Mouse (Mus musculus) MEL (cell line): ENCODE measurements at regions not wholly inside any gene's neighbourhood (a gene's known extent, or its start where the extent isn't known, plus 50 kb on each side); places are given as distances from the start of the nearest gene placed in this dataset.
A peak's percentile ranks its signal among the peaks of the same experiment; 100 is the strongest.

Source experiments
- DNase-seq: peaks from one replicate; pipeline ENCODE4 v3.0.0; 2011; ENCODE audit warnings: low read depth, low spot score
- H3K27ac ChIP-seq: 2 replicates; pipeline ENCODE4 v1.5.1; 2012; ENCODE audit warnings: low read depth, mild to moderate bottlenecking, control low read depth, low read length, moderate library complexity; ENCODE audit not compliant: control insufficient read depth
- H3K27me3 ChIP-seq, 2 experiments: fragments of 150-350 bp in 1 of 2; sonication (generic) in 1 of 2; 2 replicates each; pipeline ENCODE4 v1.6.1; 2012; ENCODE audit warnings: low read length in 2 of 2, mild to moderate bottlenecking in 2 of 2, improper control_type of control experiment in 1 of 2, moderate library complexity in 1 of 2; ENCODE audit not compliant: insufficient read depth in 2 of 2, control insufficient read depth in 1 of 2
- H3K36me3 ChIP-seq, 2 experiments: 2 replicates each; pipeline ENCODE4 v1.6.1; 2012 to 2014; ENCODE audit warnings: low read length in 2 of 2, improper control_type of control experiment in 1 of 2, inconsistent platforms in 1 of 2, mild to moderate bottlenecking in 1 of 2; ENCODE audit not compliant: insufficient read depth in 2 of 2, control insufficient read depth in 1 of 2
- H3K4me1 ChIP-seq, 2 experiments: fragments of 150-350 bp in 1 of 2; sonication (generic) in 1 of 2; 2 replicates each; pipeline ENCODE4 v1.6.1; 2012; ENCODE audit warnings: low read length in 2 of 2, improper control_type of control experiment in 1 of 2, mild to moderate bottlenecking in 1 of 2; ENCODE audit not compliant: insufficient read depth in 2 of 2, control insufficient read depth in 1 of 2
- H3K4me3 ChIP-seq, 2 experiments: fragments of 150-350 bp in 1 of 2; sonication (generic) in 1 of 2; 2 replicates each; pipeline ENCODE4 v1.5.1; 2012; ENCODE audit warnings: low read depth in 2 of 2, low read length in 2 of 2, mild to moderate bottlenecking in 2 of 2, moderate library complexity in 2 of 2, control low read depth in 1 of 2, improper control_type of control experiment in 1 of 2; ENCODE audit not compliant: control insufficient read depth in 1 of 2, insufficient read depth in 1 of 2
- H3K79me2 ChIP-seq: 2 replicates; pipeline ENCODE4 v1.6.1; 2012; ENCODE audit warnings: mild to moderate bottlenecking, low read length, moderate library complexity; ENCODE audit not compliant: control insufficient read depth, poor library complexity, insufficient read depth
- H3K9ac ChIP-seq: 2 replicates; pipeline ENCODE4 v1.6.1; 2012; ENCODE audit warnings: low read depth, mild to moderate bottlenecking, control low read depth, low read length, moderate library complexity; ENCODE audit not compliant: control insufficient read depth, poor library complexity, severe bottlenecking
- H3K9me3 ChIP-seq: fragments of 150-350 bp; sonication (generic); replicated peaks from 2 replicates; pipeline ENCODE4 v1.6.1; 2012; ENCODE audit warnings: mild to moderate bottlenecking, low read length, improper control_type of control experiment, moderate library complexity; ENCODE audit not compliant: insufficient read depth
- CTCF ChIP-seq, 3 experiments: IDR thresholded peaks in 2 of 3; conservative IDR thresholded peaks in 1 of 3; 2 replicates each; pipeline ENCODE4 v1.5.1; 2011 to 2012; ENCODE audit warnings: low read length in 3 of 3, low read depth in 2 of 3, mild to moderate bottlenecking in 2 of 3, improper control_type of control experiment in 1 of 3, inconsistent platforms in 1 of 3, mixed read lengths in 1 of 3, moderate library complexity in 1 of 3; ENCODE audit not compliant: control insufficient read depth in 1 of 3, insufficient read depth in 1 of 3, poor library complexity in 1 of 3, severe bottlenecking in 1 of 3
- ETS1 ChIP-seq: IDR thresholded peaks from 2 replicates; pipeline ENCODE4 v1.6.1; 2012; ENCODE audit warnings: low read depth, mild to moderate bottlenecking, inconsistent platforms, low read length, improper control_type of control experiment, moderate library complexity
- GATA1 ChIP-seq: IDR thresholded peaks from 2 replicates; pipeline ENCODE4 v1.6.1; 2011; ENCODE audit warnings: low read depth, low read length, improper control_type of control experiment
- HCFC1 ChIP-seq: IDR thresholded peaks from 2 replicates; pipeline ENCODE4 v1.6.1; 2012; ENCODE audit warnings: low read depth, mild to moderate bottlenecking, inconsistent platforms, low read length, improper control_type of control experiment, moderate library complexity
- JUND ChIP-seq: IDR thresholded peaks from 2 replicates; pipeline ENCODE4 v1.6.1; 2011; ENCODE audit warnings: low read depth, mild to moderate bottlenecking, improper control_type of control experiment, low read length
- KAT2A ChIP-seq: conservative IDR thresholded peaks from 2 replicates; pipeline ENCODE4 v1.6.1; 2012; ENCODE audit warnings: low read depth, low read length, improper control_type of control experiment, inconsistent platforms
- MAFK ChIP-seq: IDR thresholded peaks from 2 replicates; pipeline ENCODE4 v1.6.1; 2011; ENCODE audit warnings: low read depth, mild to moderate bottlenecking, low read length, improper control_type of control experiment, borderline replicate concordance
- MXI1 ChIP-seq: IDR thresholded peaks from 2 replicates; pipeline ENCODE4 v1.6.1; 2011; ENCODE audit warnings: mild to moderate bottlenecking, low read depth, low read length, improper control_type of control experiment
- MYC ChIP-seq: IDR thresholded peaks from 2 replicates; pipeline ENCODE4 v1.6.1; 2011; ENCODE audit warnings: low read depth, mild to moderate bottlenecking, low read length, improper control_type of control experiment, moderate library complexity
- NELFE ChIP-seq: IDR thresholded peaks from 2 replicates; pipeline ENCODE4 v1.6.1; 2011; ENCODE audit warnings: low read depth, low read length, improper control_type of control experiment
- POLR2A ChIP-seq, 2 experiments: IDR thresholded peaks; 2 replicates each; pipeline ENCODE4 v1.6.1; 2011 to 2012; ENCODE audit warnings: low read length in 2 of 2, mild to moderate bottlenecking in 2 of 2, control low read depth in 1 of 2, improper control_type of control experiment in 1 of 2, low read depth in 1 of 2, moderate library complexity in 1 of 2; ENCODE audit not compliant: control insufficient read depth in 1 of 2, insufficient read depth in 1 of 2, poor library complexity in 1 of 2
- POLR2AphosphoS2 ChIP-seq: IDR thresholded peaks from 2 replicates; pipeline ENCODE4 v1.6.1; 2011; ENCODE audit warnings: low read length, improper control_type of control experiment
- RAD21 ChIP-seq: IDR thresholded peaks from 2 replicates; pipeline ENCODE4 v1.6.1; 2011; ENCODE audit warnings: mild to moderate bottlenecking, low read depth, low read length, improper control_type of control experiment
- SIN3A ChIP-seq: IDR thresholded peaks from 2 replicates; pipeline ENCODE4 v1.6.1; 2012; ENCODE audit warnings: low read length, improper control_type of control experiment, inconsistent platforms
- TAL1 ChIP-seq: IDR thresholded peaks from 2 replicates; pipeline ENCODE4 v1.6.1; 2012; ENCODE audit warnings: mild to moderate bottlenecking, inconsistent platforms, low read length, moderate library complexity, mixed read lengths
- TCF12 ChIP-seq: IDR thresholded peaks from 2 replicates; pipeline ENCODE4 v1.6.1; 2014; ENCODE audit warnings: low read depth, mild to moderate bottlenecking, inconsistent platforms, low read length, improper control_type of control experiment, moderate library complexity
- UBTF ChIP-seq: IDR thresholded peaks from 2 replicates; pipeline ENCODE4 v1.6.1; 2012; ENCODE audit warnings: low read depth, mild to moderate bottlenecking, inconsistent platforms, low read length, improper control_type of control experiment, moderate library complexity, borderline replicate concordance; ENCODE audit not compliant: insufficient read depth
- USF2 ChIP-seq, 2 experiments: IDR thresholded peaks; 2 replicates each; pipeline ENCODE4 v1.6.1; 2011 to 2012; ENCODE audit warnings: improper control_type of control experiment in 2 of 2, low read length in 2 of 2, borderline replicate concordance in 1 of 2, inconsistent platforms in 1 of 2, low read depth in 1 of 2, mild to moderate bottlenecking in 1 of 2; ENCODE audit not compliant: insufficient read depth in 1 of 2
- ZC3H11A ChIP-seq: IDR thresholded peaks from 2 replicates; pipeline ENCODE4 v1.6.1; 2012; ENCODE audit warnings: low read depth, mild to moderate bottlenecking, inconsistent platforms, low read length, improper control_type of control experiment
- ZKSCAN1 ChIP-seq: IDR thresholded peaks from 2 replicates; pipeline ENCODE4 v1.6.1; 2012; ENCODE audit warnings: low read depth, mild to moderate bottlenecking, inconsistent platforms, low read length, improper control_type of control experiment, moderate library complexity

- TF ChIP-seq TCF12 (no peak), CTCF (IDR thresholded peaks at IDR 0.05 in 2 of 3, conservative IDR thresholded peaks at IDR 0.05 in 1 of 3; ENCODE audit: control insufficient read depth in 1 of 3, insufficient read depth in 1 of 3, low read depth in 2 of 3, low read length in 3 of 3, poor library complexity in 1 of 3, severe bottlenecking in 1 of 3) (peak; percentile 6 to 27 (median 23); a peak in 3 of 6 replicates), ZKSCAN1 (no peak), ETS1 (no peak), NELFE (no peak)
- TF ChIP-seq, all 39 proteins: peak for 1
- Histone ChIP-seq H3K79me2 (no peaks in the 10 kb centered on the region), H3K27me3 (no peaks in the 10 kb centered on the region), H3K4me3 (no peak overlapping the region), H3K9me3 (no peaks in the 10 kb centered on the region), H3K4me1 (no peaks in the 10 kb centered on the region), H3K9ac (no peak overlapping the region), H3K27ac (no peak overlapping the region), H3K36me3 (no peaks in the 10 kb centered on the region)
- peak; percentile 2 for DNase-seq
These were observed 366.0 kb upstream of the 2610301B20Rik start for GRCm38 (mm10) chr4:10508163-10508821.

GRCm38 (mm10) chr4:10510013-10510412 is 364.3 kb upstream of the 2610301B20Rik start:
- Histone ChIP-seq H3K27me3 (no peaks in the 10 kb centered on the region), H3K27ac (no peak overlapping the region), H3K4me1 (no peaks in the 10 kb centered on the region), H3K79me2 (no peaks in the 10 kb centered on the region), H3K9me3 (no peaks in the 10 kb centered on the region), H3K4me3 (no peak overlapping the region), H3K9ac (no peak overlapping the region), H3K36me3 (no peaks in the 10 kb centered on the region)
- no peak for DNase-seq
- TF ChIP-seq NELFE (no peak), RAD21 (no peak), HCFC1 (no peak), SIN3A (no peak), MAFK (no peak), MXI1 (no peak), MYC (no peak)

- no peaks in the 10 kb centered on the region for H3K4me1 ChIP-seq
- no peaks in the 10 kb centered on the region for H3K9me3 ChIP-seq
These were observed 323.5 kb upstream of the 2610301B20Rik start for GRCm38 (mm10) chr4:10550711-10551305.

More at GRCm38 (mm10) chr4:10550711-10551305, 323.5 kb upstream of the 2610301B20Rik start:
- H3K27ac ChIP-seq = no peak overlapping the region
- DNase-seq = no peak
- no peaks in the 10 kb centered on the region for H3K27me3 ChIP-seq
- TF ChIP-seq RAD21 (no peak), JUND (no peak), ETS1 (no peak), UBTF (no peak), KAT2A (no peak), POLR2A (IDR thresholded peaks at IDR 0.05; ENCODE audit: control insufficient read depth in 1 of 2, insufficient read depth in 1 of 2, low read depth in 1 of 2, low read length in 2 of 2, poor library complexity in 1 of 2) (no peak), CTCF (IDR thresholded peaks at IDR 0.05 in 2 of 3, conservative IDR thresholded peaks at IDR 0.05 in 1 of 3; ENCODE audit: control insufficient read depth in 1 of 3, insufficient read depth in 1 of 3, low read depth in 2 of 3, low read length in 3 of 3, poor library complexity in 1 of 3, severe bottlenecking in 1 of 3) (no peak), USF2 (IDR thresholded peaks at IDR 0.05; ENCODE audit: borderline replicate concordance in 1 of 2, insufficient read depth in 1 of 2, low read depth in 1 of 2, low read length in 2 of 2) (no peak), TAL1 (no peak), ZC3H11A (no peak), GATA1 (no peak), POLR2AphosphoS2 (no peak), NELFE (no peak)
- no peaks in the 10 kb centered on the region for H3K79me2 ChIP-seq
- no peak overlapping the region for H3K4me3 ChIP-seq
- H3K9ac ChIP-seq = no peak overlapping the region
- no peaks in the 10 kb centered on the region for H3K36me3 ChIP-seq
